11 mouse cellular contexts compared by ENCODE assay signal in genomic region chr2:124990976-124991375, GRCm38 (mm10).
"Had no signal": no experiment of that assay in that cellular context is flagged by ENCODE, and none has a peak within 500 bp of the region (broad histone marks: within the 10 kb centered on the region; RNA-seq: fewer than 3 reads in every experiment).

No protein-coding gene starts in this region.

- DNase-seq: lung, adult 18-20 months; lung, embryonic 14.5 days; lung, postnatal 10 days; lung, postnatal 4 days; midbrain, embryonic 14.5 days; retina, postnatal 1 day; spleen, adult 18-20 months; thymus, postnatal 14 days; thymus, postnatal 36 days had no signal

- ATAC-seq: liver, embryonic 12.5 days; midbrain, embryonic 16.5 days had no signal
